Mouse (Mus musculus): ENCODE measurements at regions not wholly inside any gene's neighbourhood (a gene's known extent, or its start where the extent isn't known, plus 50 kb on each side); places are given as distances from the start of the nearest gene placed in this dataset.

- TF ChIP-seq CTCF (IDR thresholded peaks at IDR 0.05; ENCODE audit: extremely low read depth, insufficient read depth, low read length), result no peak
- no peak for TF ChIP-seq POLR2A (IDR thresholded peaks at IDR 0.05; ENCODE audit: extremely low read depth, insufficient read depth, low read length)
Measured at GRCm38 (mm10) chr11:8067330-8067729, 597.0 kb downstream of the Tns3 start.
